Mouse (Mus musculus): ENCODE measurements at regions not wholly inside any gene's neighbourhood (a gene's known extent, or its start where the extent isn't known, plus 50 kb on each side); places are given as distances from the start of the nearest gene placed in this dataset.

DNA sequence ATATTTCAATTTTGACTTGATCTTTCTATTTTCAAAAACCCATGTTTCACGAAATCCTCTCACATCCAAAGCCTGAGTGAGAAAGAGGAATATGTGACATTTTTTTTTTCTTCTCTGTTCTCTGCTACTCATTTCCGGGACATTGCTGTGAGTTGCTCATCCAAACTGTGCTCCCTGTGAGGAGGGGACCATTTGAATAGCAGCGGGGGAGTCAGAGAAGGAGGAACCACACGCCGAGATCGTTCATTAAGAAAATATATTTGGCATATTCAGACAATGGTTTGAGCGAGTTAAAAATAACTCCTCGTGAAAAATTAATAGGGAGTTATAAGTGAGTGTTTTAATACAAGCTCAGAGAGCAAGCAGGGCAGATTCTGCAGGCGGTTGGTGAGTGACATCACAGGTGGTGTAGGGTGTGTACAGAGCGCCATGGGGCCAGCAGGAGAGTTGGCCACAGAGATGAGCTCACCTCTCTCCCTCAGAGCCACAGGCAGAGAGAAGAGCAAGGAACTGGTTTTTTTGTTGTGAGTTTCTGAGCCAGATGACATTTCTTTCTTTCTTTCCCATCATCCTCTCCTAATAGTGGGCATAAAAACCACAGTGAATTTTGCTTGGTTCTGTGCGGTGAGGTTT, 54.4 kb upstream of the Calcoco1 start:
- no peak for DNase-seq

DNA sequence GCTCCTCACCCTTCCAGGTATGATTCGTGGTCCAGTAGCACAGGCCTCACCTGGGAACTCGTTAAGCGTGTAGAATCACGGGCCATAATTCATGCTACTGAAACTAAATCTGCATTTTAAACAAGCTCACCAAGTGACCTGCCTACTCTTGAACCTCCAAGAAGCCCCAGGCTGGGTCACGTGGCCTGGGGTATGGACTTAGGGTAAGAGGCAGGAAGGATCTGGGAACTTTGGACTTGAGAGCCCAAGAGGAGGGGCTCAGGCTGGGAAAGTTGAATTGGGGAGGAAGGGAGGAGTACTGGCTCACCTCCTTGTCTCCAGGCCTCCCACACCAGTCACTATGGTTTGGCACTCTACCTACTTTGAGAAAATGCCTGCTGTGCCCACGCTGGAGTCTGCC, 58.6 kb upstream of the Calcoco1 start:
- DNase-seq = no peak

DNA sequence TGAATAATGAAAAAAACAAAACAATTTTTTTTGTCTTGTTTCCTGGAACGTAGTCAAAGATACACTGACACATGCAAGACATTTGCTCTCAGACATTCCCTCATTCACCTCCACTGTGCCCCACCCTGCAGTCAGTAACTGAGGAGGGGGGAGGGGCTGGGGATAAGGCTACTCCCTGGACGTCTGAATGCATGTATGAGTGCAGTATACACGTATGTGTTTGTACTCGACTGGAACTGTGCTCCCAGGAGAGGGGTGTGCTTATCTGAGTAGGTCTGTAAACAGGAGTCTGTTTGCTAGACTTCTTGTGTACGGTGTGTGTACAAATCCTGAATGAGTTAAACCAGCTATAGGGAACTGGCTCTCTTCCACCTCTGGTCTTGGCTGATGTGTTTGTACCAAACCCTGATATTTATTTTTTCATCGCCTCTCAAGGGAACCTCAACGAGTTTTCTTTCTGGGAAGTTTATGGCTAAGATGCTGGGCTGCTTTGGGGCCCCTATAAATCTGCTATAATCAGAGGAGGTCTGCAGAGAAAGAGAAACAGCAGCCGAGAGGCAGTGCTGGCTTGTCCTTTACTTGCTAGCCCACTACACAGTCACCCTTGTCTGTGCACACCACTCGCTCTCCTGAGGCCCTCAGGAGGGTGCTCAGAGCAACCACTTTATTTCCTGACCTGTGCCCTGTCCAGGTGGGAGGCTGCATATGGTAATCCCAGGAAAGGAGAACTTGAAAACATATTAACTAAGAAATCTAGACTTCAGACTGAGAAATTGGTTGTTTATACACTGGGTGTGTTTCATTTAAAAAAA, 61.2 kb upstream of the Calcoco1 start:
- no peak for DNase-seq

DNA sequence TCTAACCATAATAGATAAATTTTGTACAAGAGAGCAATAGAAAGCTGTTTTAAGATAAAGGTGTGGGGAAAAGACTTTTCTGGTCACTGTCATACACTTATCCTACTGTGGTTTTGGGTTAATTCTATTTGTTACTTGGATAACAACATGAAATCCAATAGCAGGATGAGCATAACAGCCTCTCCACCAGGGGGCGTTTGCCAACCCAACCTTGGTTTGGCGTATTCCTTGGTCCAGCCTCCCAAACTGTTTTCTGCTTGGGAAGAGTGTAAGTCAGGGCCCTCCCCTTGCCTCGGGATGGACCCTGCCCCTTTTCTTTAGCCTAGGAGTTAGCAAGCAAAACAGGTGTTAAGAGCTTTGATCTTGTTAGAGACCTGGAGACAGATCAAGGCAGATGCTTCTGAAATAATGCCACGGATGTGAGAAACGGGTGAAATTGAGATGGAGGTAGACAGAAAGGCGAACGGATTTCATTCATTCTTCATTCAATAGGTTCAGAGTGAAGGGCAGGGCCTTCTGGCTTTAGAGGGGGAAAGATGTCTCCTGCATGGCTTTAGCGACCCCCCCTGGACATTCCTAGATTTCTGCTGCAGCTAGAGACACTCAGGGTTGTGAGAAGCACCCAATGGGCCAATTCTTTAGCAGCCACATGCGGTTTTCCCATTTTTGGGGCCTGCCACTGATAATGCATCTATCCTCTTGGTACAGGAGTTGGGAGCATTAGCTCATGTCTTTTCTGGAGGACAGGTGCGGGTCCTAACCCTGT, 63.3 kb upstream of the Calcoco1 start:
- peak; percentile 57 for DNase-seq

DNA sequence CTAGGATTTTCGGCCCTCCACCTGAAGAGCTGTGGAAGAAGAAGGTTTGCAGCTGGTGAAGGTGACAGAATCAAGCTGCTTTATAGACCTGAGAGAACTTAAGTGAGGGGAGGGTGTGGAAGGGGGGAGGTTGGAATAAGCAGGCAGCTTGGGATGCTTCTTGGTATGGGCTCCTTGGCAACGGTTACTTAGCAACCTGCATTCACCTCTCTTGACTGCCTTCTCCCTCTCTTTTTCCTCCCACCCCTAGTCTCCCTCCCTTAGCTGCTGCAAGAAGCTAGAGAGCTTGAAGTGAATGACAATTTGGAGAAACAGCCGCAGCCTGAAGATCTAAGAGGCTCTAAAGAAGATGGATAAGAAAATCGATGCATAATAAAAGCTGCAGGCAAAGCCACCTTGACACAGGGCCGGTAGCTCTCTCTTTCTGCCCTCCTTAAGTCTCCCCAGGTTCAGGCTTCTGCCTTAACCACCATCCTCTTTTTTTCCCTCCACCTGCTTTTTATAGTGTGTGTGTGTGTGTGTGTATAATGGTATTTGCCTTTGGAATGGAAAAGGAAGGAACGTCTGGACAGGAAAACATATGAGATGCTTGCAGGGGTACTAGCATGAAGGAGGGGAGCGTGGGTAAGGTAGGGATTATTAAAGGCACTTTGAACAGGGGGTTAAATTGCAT, 67.0 kb upstream of the Calcoco1 start:
- no peak for DNase-seq

DNA sequence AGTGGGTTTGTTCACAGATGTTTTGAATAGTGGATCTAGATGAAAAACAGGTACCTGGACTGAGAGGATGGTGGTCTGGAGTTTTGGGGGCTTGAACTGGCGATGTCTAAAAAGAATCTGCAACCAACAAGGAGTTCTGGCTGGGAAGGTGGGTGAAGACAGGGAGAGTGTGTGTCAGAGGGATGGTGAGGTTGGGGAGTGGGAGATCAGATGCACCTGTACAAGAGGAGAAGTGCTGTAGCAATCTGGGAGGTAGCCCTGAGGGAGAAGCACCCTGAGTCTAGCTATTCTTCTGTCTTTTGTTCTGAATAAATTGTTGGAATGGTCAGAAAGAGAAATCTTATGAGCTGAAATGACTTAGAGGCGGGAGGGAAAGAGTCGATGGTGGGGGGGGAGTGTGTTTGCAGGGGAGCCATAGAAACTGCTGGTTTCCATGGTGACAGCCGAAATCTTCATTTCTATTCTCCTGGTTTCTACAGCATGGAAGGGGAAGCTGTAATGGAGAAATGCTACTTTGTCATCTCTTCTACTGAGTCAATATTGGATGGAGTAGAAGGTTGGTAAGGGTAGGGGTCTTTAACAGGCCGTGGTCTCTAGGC, 75.1 kb upstream of the Calcoco1 start:
- no peak for DNase-seq

DNA sequence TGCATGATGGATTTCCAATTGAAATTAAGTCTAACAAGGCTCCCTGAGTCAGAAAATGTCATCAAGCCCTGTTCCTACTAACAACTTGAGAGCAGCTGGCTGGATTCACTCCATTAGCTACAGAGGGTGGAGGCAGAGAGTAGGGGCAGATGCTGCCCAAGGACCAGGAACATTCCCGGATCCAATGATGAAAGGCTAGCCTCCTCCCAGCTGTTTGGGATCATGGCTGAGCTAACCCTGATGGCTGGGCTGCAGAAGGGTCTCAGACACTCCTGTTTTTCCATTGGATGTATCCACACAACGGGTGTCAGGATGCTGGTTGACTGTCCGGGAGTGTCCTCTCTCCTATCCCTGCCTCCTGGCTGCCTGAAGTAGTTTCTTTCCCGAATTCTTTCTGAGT, 78.1 kb upstream of the Calcoco1 start:
- DNase-seq = no peak

DNA sequence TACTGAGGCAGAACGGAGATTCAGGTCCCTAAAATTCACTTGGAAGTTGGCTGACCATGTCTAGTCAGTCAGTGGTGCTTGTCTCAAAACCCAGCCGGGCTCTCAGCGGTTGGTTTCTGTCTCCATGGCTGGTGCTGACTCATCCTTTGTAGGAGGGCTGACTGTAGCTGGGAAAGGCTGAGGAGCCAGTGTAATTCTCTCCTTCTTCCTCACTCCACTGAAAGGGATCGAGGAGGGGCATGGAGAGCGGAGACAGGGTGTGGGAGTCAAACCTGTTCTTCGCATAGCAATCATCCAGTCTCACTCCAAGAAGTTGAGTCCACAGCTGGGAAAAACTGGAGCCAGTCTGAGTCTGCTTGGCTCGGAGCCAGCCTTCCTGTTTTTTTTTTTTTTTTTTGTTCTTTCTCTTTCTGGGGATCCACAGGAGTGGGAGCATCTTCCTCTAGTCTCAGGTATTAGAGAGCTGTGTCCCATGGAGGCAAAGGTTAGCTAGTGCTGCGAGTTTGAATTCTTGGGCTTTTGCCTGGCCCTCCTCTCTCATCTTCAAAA, 80.4 kb upstream of the Calcoco1 start:
- DNase-seq = no peak

DNA sequence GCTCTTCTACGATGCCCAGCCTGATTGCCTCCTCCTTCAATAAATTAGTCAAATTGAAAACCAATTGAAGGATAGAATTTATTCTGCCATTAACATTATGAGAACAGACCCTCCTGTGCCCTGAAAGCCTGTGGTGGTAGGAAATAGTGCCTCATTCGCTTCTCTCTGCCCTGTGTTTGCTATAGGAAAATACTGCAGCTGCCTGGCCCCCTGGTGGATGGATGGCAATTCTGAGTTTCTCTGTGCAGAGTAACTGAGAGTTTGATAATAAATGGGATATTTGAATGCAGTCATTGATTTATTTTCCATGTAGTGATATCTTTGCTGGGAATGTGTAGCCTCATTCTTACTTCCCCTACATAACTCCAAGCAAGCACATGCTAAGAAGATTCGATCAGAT, 85.4 kb upstream of the Calcoco1 start:
- DNase-seq = no peak

DNA sequence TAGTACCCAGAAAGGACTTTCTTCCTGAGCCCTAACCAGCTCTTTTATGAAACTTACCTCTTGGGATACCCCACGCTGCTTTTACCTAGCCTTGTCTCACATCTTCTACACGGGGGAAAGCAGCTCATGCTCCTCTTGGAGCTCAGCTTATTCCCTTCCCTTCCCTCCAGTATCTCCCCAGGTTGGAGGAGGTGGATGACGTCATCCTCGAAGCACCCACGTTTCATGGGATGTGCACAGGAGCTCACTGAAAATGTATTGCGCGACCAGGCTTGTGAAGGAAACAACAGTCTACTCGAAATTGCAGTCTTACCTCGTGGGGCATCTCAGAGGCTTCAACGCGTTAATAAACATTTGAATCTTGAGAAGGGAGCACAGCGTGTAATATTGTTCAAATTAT, 97.2 kb upstream of the Calcoco1 start:
- DNase-seq = no peak

DNA sequence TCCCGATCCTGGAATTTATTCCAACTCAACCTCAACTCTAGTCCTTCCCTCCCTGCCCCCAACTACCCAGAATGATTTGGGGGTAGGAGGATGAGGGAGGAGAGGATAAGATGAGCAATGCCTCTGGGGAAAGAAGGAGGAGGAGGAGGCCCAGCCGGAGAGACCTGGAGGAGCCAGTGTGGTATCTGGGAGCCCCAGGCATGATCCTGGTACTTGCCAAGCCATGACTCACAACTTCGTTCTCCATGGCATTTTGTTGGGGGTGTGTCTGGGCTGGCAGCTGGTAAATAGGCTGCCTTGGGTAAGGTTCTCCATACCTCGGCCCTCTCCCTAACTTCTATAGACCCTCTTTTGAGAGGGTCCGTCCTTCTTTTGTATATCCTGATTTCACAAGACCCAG, 81.2 kb upstream of the Hoxc13 start:
- DNase-seq = no peak

DNA sequence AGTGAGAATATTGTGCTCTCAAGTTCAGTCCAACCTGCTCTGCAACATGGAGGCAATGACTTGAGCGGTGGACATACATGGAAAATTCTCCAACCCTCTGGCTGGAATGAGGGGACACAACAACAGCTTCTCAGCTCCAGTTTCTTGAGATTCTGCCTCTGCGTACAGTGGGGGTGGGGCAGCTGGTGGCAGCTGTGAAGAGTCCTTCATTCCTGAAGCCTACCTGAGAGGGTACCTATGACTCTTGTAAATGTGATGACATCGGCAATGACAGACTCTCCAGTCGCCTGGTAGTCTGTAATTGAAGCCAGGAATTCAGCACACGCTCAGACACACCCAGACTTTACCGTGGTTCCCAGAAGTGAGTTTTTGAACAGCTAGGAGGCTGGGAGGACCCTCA, 58.5 kb upstream of the Hoxc13 start:
- DNase-seq = no peak

DNA sequence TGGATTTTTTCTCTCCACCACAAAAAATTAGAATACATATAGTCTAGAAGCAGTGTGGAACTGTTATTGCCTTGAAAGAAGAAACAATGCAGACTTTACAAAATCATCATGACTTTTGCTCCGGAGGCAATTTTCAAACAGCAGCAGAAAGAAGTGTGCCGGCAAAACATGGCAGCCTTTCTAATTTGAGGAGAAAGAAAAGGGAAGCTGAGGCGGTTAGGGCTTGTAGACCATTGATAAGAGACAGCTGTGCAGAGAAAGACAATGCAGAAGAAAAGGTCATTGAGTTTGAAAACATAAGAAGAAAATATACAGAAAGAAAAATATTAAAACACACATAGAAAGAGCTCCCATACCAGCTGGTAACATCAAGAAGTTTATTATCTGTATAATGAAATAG, 54.1 kb upstream of the Hoxc13 start:
- no peak for DNase-seq

Measured in liver (tissue).